Mouse (Mus musculus): ENCODE measurements around the gene Slc9a2.
"Not testable (repeated sequence)": the region's sequence is repeated elsewhere in the genome, so short reads cannot be mapped to it uniquely, and the experiment has no call there.

The Slc9a2 gene

GRCm38 (mm10) chr1:40714950-40715349 lies 34.6 kb downstream of the Slc9a2 start:
- no peak for DNase-seq (ENCODE audit: low spot score)

GRCm38 (mm10) chr1:40726051-40726450 lies 45.7 kb downstream of the Slc9a2 start:
- DNase-seq (ENCODE audit: low spot score): no peak

GRCm38 (mm10) chr1:40727404-40727803 lies 47.0 kb downstream of the Slc9a2 start:
- no peak for DNase-seq (ENCODE audit: low spot score)

- DNase-seq (ENCODE audit: low spot score): no peak
These were observed 48.3 kb downstream of the Slc9a2 start for GRCm38 (mm10) chr1:40728636-40729035.

- DNase-seq (ENCODE audit: low spot score): no peak
These were observed 57.3 kb downstream of the Slc9a2 start for GRCm38 (mm10) chr1:40737671-40738070.

GRCm38 (mm10) chr1:40738246-40738645 lies 57.9 kb downstream of the Slc9a2 start:
- DNase-seq (ENCODE audit: low spot score): not testable (repeated sequence)

GRCm38 (mm10) chr1:40740739-40741138 lies 60.4 kb downstream of the Slc9a2 start:
- no peak for DNase-seq (ENCODE audit: low spot score)

- no peak for DNase-seq (ENCODE audit: low spot score)
These were observed 65.7 kb downstream of the Slc9a2 start for GRCm38 (mm10) chr1:40746089-40746488.

- DNase-seq (ENCODE audit: low spot score): no peak
These were observed 79.5 kb downstream of the Slc9a2 start for GRCm38 (mm10) chr1:40759751-40760445.

GRCm38 (mm10) chr1:40764042-40764441 lies 83.7 kb downstream of the Slc9a2 start:
- DNase-seq (ENCODE audit: low spot score): no peak

- no peak for DNase-seq (ENCODE audit: low spot score)
These were observed 84.4 kb downstream of the Slc9a2 start for GRCm38 (mm10) chr1:40764701-40765275.

GRCm38 (mm10) chr1:40765521-40765920 lies 85.1 kb downstream of the Slc9a2 start:
- no peak for DNase-seq (ENCODE audit: low spot score)

- no peak for DNase-seq (ENCODE audit: low spot score)
These were observed 87.2 kb downstream of the Slc9a2 start for GRCm38 (mm10) chr1:40767588-40767987.

GRCm38 (mm10) chr1:40768606-40769005 lies 88.2 kb downstream of the Slc9a2 start:
- DNase-seq (ENCODE audit: low spot score): peak; percentile 24

- DNase-seq (ENCODE audit: low spot score): no peak
These were observed 89.0 kb downstream of the Slc9a2 start for GRCm38 (mm10) chr1:40769331-40769894.

- DNase-seq (ENCODE audit: low spot score): no peak
These were observed 91.0 kb downstream of the Slc9a2 start for GRCm38 (mm10) chr1:40771196-40771970.

GRCm38 (mm10) chr1:40773234-40773633 lies 92.9 kb downstream of the Slc9a2 start:
- DNase-seq (ENCODE audit: low spot score): no peak

GRCm38 (mm10) chr1:40774040-40774439 lies 93.7 kb downstream of the Slc9a2 start:
- DNase-seq (ENCODE audit: low spot score): no peak

- no peak for DNase-seq (ENCODE audit: low spot score)
These were observed 95.7 kb downstream of the Slc9a2 start for GRCm38 (mm10) chr1:40776102-40776501.

- DNase-seq (ENCODE audit: low spot score): no peak
These were observed 96.4 kb downstream of the Slc9a2 start for GRCm38 (mm10) chr1:40776763-40777162.

GRCm38 (mm10) chr1:40783450-40783849 lies 103.1 kb downstream of the Slc9a2 start:
- DNase-seq (ENCODE audit: low spot score): no peak

- DNase-seq (ENCODE audit: low spot score): no peak
These were observed 103.9 kb downstream of the Slc9a2 start for GRCm38 (mm10) chr1:40784306-40784705.
